17 mouse cellular contexts compared by ENCODE assay signal in the genomic region with DNA sequence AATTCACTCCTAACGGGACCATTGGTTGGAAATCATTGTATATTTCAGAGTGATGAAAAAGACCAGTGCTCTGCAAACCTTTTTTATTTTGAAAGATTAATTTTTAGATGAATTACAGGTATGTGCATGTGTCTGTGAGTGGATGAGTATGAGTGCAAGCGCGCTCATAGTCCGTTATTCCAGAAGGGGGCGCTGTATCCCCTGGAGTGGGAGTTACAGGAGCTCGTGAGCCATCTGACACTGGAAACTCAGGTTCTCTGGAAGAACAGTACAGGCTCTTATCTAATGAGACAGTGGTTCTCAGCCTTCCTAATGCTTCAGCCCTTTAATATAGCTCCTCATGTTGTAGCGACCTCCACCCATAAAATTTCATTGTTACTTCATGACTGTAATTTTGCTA. TPM values are rescaled to one million over a fixed set of nuclear protein-coding genes. Genes with fewer than 3 reads are reported as not detected.
DNase-seq lines count a peak whose midpoint lies in the region; ATAC-seq and TF ChIP-seq lines count a peak whose summit lies in the region.
"Had no signal": no experiment of that assay in that cellular context is flagged by ENCODE, and none has a peak within 500 bp of the region (broad histone marks: within the 10 kb centered on the region; RNA-seq: fewer than 3 reads in every experiment).

No protein-coding gene starts in this region.

- no peaks in the 10 kb centered on the region for H3K9me3 ChIP-seq in lung, postnatal 0 days (ENCODE audit: low read length)
- H3K9me3 ChIP-seq in stomach, postnatal 0 days (ENCODE audit: control insufficient read depth, low read length), result no peaks in the 10 kb centered on the region
- H3K9me3 ChIP-seq: heart, embryonic 15.5 days; lung, embryonic 15.5 days had no signal

- H3K4me2 ChIP-seq in lung, postnatal 0 days (replicated peaks; ENCODE audit: low read depth, low read length), result no peak overlapping the region
- no peak overlapping the region for H3K4me2 ChIP-seq in stomach, postnatal 0 days (replicated peaks; ENCODE audit: low read depth)
- H3K4me2 ChIP-seq: embryonic facial prominence, embryonic 12.5 days; heart, embryonic 15.5 days; hindbrain, embryonic 12.5 days; limb, embryonic 13.5 days; lung, embryonic 15.5 days; midbrain, embryonic 11.5 days had no signal

- no peak for TF ChIP-seq EP300 in lung, postnatal 0 days (IDR thresholded peaks at IDR 0.05)
- TF ChIP-seq EP300 in stomach, postnatal 0 days (optimal IDR thresholded peaks at IDR 0.05), result no peak

- peak; percentile 28; the same call in 1 of the 2 replicates for TF ChIP-seq CTCF in lung, postnatal 0 days (IDR thresholded peaks at IDR 0.05)
- TF ChIP-seq CTCF in stomach, postnatal 0 days (IDR thresholded peaks at IDR 0.05; ENCODE audit: low read depth), result peak; percentile 38; the same call in 1 of the 2 replicates

- WGBS in lung, postnatal 0 days, result 68% methylated on average over 7 of the region's 7 CpGs
- 71% methylated on average over 7 of the region's 7 CpGs for WGBS in stomach, postnatal 0 days

- no peak for ATAC-seq in lung, postnatal 0 days
- ATAC-seq in stomach, postnatal 0 days (ENCODE audit: low FRiP score, low TSS enrichment), result no peak

- peak; percentile 15 for DNase-seq in adrenal gland, postnatal 10 days
- no peak for DNase-seq in adrenal gland, postnatal 14 days
- no peak for DNase-seq in lung, postnatal 0 days (ENCODE audit: low spot score)
- DNase-seq in lung, postnatal 10 days, result no peak
- peak; percentile 62 for DNase-seq in R1 (ENCODE audit: low read depth, low spot score)
- DNase-seq in stomach, postnatal 0 days (ENCODE audit: low spot score), result no peak
- DNase-seq in T-cell, adult 2 months (ENCODE audit: low spot score), result no peak
- no peak for DNase-seq in right cerebral cortex, postnatal 36 days (ENCODE audit: low spot score in 2 of 2)
- DNase-seq: adrenal gland, adult 8-10 months; kidney, adult 18-20 months had no signal

- H3K36me3 ChIP-seq in lung, postnatal 0 days (ENCODE audit: insufficient read depth, low read length), result no peaks in the 10 kb centered on the region
- H3K36me3 ChIP-seq in stomach, postnatal 0 days (ENCODE audit: control insufficient read depth, insufficient read depth, low read length), result no peaks in the 10 kb centered on the region
- H3K36me3 ChIP-seq: embryonic facial prominence, embryonic 12.5 days; heart, embryonic 15.5 days; hindbrain, embryonic 12.5 days; limb, embryonic 13.5 days; lung, embryonic 15.5 days had no signal

- no peak overlapping the region for H3K9ac ChIP-seq in lung, postnatal 0 days (replicated peaks; ENCODE audit: low read depth)
- no peak overlapping the region for H3K9ac ChIP-seq in stomach, postnatal 0 days (ENCODE audit: low read length)
- H3K9ac ChIP-seq: embryonic facial prominence, embryonic 12.5 days; heart, embryonic 15.5 days; hindbrain, embryonic 12.5 days; limb, embryonic 13.5 days; lung, embryonic 15.5 days had no signal

- H3K27ac ChIP-seq in lung, postnatal 0 days (ENCODE audit: low read length), result no peak overlapping the region
- no peak overlapping the region for H3K27ac ChIP-seq in stomach, postnatal 0 days (replicated peaks)
- H3K27ac ChIP-seq: embryonic facial prominence, embryonic 12.5 days; heart, embryonic 15.5 days; hindbrain, embryonic 12.5 days; left cerebral cortex, adult 2 months; limb, embryonic 13.5 days; lung, embryonic 15.5 days had no signal

- H3K4me3 ChIP-seq in lung, postnatal 0 days (ENCODE audit: low read depth, low read length), result no peak overlapping the region
- no peak overlapping the region for H3K4me3 ChIP-seq in stomach, postnatal 0 days (ENCODE audit: low read depth, low read length)
- H3K4me3 ChIP-seq: embryonic facial prominence, embryonic 12.5 days; heart, embryonic 15.5 days; hindbrain, embryonic 12.5 days; left cerebral cortex, adult 2 months; limb, embryonic 13.5 days; lung, embryonic 15.5 days had no signal

- H3K4me1 ChIP-seq in lung, postnatal 0 days (ENCODE audit: insufficient read depth, low read depth, low read length), result no peaks in the 10 kb centered on the region
- no peaks in the 10 kb centered on the region for H3K4me1 ChIP-seq in stomach, postnatal 0 days (replicated peaks; ENCODE audit: control insufficient read depth, insufficient read depth)
- H3K4me1 ChIP-seq: embryonic facial prominence, embryonic 12.5 days; heart, embryonic 15.5 days; limb, embryonic 13.5 days; lung, embryonic 15.5 days had no signal

- H3K27me3 ChIP-seq in lung, postnatal 0 days (replicated peaks; ENCODE audit: insufficient read depth, low read length), result no peaks in the 10 kb centered on the region
- H3K27me3 ChIP-seq in stomach, postnatal 0 days (ENCODE audit: control insufficient read depth, insufficient read depth, low read length), result no peaks in the 10 kb centered on the region
- H3K27me3 ChIP-seq: embryonic facial prominence, embryonic 12.5 days; heart, embryonic 15.5 days; hindbrain, embryonic 12.5 days; limb, embryonic 13.5 days had no signal

RNA-seq across cellular contexts. Expression of a gene that starts 22.0 kb away (rescaled TPM):
- total RNA-seq in adrenal gland, postnatal 10 days (2021), result 10 to 100 TPM; 10.2 to 14.9 TPM
- total RNA-seq in adrenal gland, postnatal 14 days (2021), result 12.5 and 13.4 TPM in 2 replicates
- 3.5 and 4.0 TPM in 2 replicates for polyA plus RNA-seq in lung, postnatal 0 days (2015; fragmentation: Nextera tagmentation; extraction: Ambion mirVana)
- 5.9 and 6.3 TPM in 2 replicates for polyA plus RNA-seq in stomach, postnatal 0 days (2015; fragmentation: Nextera tagmentation; extraction: Ambion mirVana)

RNA-seq across cellular contexts. Expression of a gene that starts 53.1 kb away (rescaled TPM):
- total RNA-seq in adrenal gland, postnatal 10 days (2021), result 10 to 100 TPM; 41.3 to 51.6 TPM
- 51.3 and 53.4 TPM in 2 replicates for total RNA-seq in adrenal gland, postnatal 14 days (2021)
- polyA plus RNA-seq in lung, postnatal 0 days (2015; fragmentation: Nextera tagmentation; extraction: Ambion mirVana), result 23.7 and 31.4 TPM in 2 replicates
- 21.1 and 22.3 TPM in 2 replicates for polyA plus RNA-seq in stomach, postnatal 0 days (2015; fragmentation: Nextera tagmentation; extraction: Ambion mirVana)

RNA-seq across cellular contexts. Expression of a gene that starts 53.8 kb away (rescaled TPM):
- total RNA-seq in adrenal gland, postnatal 10 days (2021), result 10 to 100 TPM; 45.0 to 46.0 TPM
- total RNA-seq in adrenal gland, postnatal 14 days (2021), result 48.2 and 51.8 TPM in 2 replicates
- polyA plus RNA-seq in lung, postnatal 0 days (2015; fragmentation: Nextera tagmentation; extraction: Ambion mirVana), result 37.7 and 38.5 TPM in 2 replicates
- polyA plus RNA-seq in stomach, postnatal 0 days (2015; fragmentation: Nextera tagmentation; extraction: Ambion mirVana), result 27.6 and 28.5 TPM in 2 replicates

Comparison
In these comparisons a context has a peak if more than half of its experiments do, and no peak if none do; other contexts are left out.
1. DNase-seq: peak in adrenal gland, postnatal 10 days (single experiment) and R1 (single experiment); none in adrenal gland, postnatal 14 days (single experiment), lung, postnatal 0 days (single experiment), lung, postnatal 10 days (single experiment), stomach, postnatal 0 days (single experiment), T-cell, adult 2 months (single experiment) and right cerebral cortex, postnatal 36 days (0 of 2).